Mouse (Mus musculus): Measurements from ENCODE around the gene Olfr209.
"Not testable (repeated sequence)": the region's sequence is repeated elsewhere in the genome, so short reads cannot be mapped to it uniquely, and the experiment has no call there.

Gene Olfr209

GRCm38 (mm10) chr16:59363893-59364292 is at the start of gene Olfr209:
Olfr209 (minus strand) TSS chr16:59363993.
- no peak for DNase-seq (ENCODE audit: low read depth, low spot score)

DNA sequence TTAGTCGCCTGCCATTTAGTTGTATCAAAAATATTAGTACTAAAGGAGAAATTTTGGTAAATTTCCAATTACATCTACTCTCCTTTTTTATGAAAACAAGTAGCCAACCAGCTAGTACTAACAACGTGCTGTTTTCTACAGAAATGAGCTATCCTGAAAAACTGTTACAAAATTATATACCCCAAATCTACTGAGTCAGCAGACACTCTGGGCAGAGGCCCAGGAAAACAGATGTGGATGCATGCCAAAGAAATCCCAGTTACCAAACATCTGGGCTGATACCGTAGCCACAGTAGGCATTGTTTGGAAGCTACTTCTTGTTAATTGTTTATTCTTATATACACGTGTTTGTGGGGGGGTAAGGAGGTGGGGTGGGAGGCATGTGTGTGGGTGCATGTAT is 49.7 kb upstream of the Olfr209 start:
- no peak for DNase-seq (ENCODE audit: low read depth, low spot score)

DNA sequence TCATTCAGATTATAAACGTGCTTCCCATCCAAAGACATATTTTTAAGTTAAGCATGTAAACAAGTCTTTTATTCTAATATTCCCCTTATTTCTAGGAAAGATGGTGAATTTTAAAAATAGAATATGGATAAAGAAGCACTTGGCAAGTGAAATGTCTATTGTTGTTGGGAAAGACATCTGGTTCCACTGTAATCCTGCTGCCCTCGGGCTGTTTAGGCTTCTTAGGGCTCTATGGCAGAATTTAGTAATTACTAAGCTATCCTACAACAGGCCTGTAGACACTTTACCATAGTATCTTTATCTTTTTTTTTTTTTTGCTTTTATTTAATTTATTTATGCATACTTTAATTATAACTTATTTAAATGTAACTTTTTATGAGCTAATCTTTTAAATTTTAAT is 46.0 kb upstream of the Olfr209 start:
- no peak for DNase-seq (ENCODE audit: low read depth, low spot score)

GRCm38 (mm10) chr16:59409341-59409748 is 45.6 kb upstream of the Olfr209 start:
- peak; percentile 36 for DNase-seq (ENCODE audit: low read depth, low spot score)

DNA sequence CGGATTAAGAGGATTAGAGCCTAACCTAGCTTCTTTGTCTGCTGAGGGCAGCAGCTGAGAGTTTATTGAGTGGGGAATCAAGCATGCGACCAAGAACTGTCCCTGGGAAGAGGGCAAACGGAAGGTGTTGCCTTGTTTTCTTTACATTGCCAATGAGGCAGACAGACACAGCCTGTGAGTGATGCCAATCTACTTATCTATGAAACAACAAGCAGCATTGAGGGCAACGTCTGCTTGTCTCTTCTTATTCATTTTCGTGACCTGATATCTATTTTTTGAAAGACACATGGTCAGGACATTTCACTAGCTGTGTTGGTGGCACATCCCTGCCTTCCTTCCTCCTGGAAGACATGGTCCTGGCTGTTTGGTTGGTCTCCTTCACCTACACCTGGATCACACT is 43.2 kb upstream of the Olfr209 start, which contains the start of gene Gabrr3:
Gene Gabrr3, plus strand, starts transcription at position 301 of the 400 bp plus-strand sequence.
- no peak for DNase-seq (ENCODE audit: low read depth, low spot score)

DNA sequence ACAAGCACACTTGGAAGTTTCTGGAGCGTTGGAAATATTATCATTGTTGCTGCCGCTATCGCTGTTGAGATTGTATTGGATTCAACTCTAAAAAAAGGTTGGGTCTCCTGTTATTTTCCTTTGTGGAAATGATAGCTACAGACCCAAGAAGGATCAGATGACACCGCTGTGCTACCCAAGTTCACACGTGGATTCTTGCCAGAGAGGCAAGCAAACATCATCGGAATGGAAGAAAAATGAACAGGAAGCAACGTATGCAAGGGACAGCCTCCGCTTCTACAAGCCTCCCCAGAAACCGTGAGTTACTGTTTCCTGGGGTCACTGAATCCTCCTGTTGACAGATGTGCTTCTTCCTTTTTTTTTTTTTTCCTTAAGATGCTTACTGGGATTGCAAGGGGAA is 41.0 kb upstream of the Olfr209 start:
- DNase-seq (ENCODE audit: low read depth, low spot score) = no peak

DNA sequence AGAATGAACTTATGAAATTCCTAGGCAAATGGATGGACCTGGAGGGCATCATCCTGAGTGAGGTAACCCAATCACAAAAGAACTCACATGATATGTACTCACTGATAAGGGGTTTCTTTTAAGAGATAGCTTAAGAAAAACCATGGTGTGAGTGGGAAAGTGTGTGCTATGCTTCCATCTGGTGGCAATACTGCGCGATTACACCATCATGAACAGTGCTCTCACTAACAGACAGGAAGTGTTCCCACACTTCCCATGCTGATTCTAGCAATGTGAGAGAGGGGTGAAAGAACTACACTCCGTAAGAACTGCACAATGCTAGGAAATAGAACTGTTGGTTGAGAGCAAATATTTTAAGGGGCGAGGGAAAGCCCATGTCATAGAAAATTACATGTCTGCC is 39.9 kb upstream of the Olfr209 start:
- DNase-seq (ENCODE audit: low read depth, low spot score) = peak; percentile 53

DNA sequence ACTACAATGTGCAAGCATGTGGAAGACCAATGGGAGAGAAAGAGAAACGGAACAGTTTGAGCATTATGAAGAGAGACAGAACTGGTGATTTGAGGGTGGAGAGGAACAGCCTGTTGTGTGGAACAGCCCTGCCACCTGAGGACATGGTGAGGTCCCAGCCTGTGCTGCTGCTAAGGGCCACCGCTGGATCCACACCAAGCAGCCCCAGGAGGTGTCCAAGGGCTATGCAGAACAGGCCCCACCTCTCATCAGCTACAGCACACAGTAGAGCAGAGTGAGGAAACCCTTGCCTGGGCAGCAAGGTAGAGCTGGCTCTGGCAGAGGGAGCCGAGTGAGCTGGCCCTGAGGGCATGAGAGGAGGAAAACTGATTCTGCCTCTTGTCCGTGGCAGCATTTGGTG is 38.2 kb upstream of the Olfr209 start:
- DNase-seq (ENCODE audit: low read depth, low spot score) = no peak

DNA sequence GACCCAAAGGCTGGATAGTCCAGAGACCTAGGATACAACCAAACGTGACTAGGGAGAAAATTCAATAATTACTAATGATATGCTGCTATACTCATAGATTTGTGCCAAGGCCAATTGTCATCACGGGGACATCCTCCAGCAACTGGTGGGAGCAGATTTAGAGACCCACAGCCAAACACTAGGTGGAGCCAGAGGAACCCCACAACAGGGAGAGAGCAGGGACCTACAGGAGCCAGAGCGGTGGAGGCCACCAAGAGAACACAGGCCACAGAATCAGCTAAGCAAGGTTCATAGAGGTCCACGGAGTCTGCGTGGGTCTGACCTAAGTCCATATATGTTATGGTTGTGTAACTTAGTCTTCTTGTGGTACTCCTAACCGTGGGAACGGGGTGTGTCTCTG is 37.3 kb upstream of the Olfr209 start:
- no peak for DNase-seq (ENCODE audit: low read depth, low spot score)

- no peak for DNase-seq (ENCODE audit: low read depth, low spot score)
Measured at GRCm38 (mm10) chr16:59393300-59393699, 29.5 kb upstream of the Olfr209 start.

DNA sequence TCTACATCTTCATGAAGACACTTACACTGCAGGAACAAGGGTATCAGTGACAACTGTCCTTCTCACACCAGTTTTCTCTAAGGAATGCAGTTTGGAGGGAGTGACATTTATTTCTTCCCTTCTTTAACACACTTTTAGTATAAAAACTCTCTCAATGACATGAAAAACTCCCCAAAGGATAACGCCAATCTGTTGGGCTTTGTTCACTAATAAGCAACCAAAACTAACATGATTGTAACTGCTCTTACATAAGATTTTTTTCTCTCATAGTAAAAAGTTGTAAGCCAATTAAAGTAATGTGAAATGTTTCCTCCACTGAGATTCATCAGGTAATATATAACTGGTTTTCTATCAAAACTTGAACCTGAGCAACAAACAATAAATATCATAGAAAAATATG is 14.6 kb downstream of the Olfr209 start, which contains the start of gene Olfr206:
Gene Olfr206, minus strand, starts transcription at position 101 of the 400 bp plus-strand sequence.
- DNase-seq (ENCODE audit: low read depth, low spot score) = no peak

DNA sequence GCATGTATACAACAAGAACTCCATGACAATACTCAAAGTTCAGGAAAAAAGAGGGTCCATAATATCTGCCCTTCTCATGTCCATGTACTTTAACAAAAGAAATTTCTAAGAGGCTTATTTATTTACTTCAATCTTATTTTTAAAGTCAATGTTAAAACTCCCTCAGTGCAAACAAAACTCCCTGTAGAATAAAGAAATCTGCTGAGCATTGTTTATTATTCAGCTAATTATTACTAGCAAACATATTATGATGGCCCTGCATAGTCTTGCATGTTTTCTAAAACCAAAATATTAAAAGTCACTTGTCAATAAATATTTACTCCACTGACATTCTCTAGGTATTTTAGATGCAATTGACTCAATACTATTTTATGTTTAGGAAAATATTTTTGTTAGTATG is 32.8 kb downstream of the Olfr209 start, which contains the start of gene Olfr205:
Gene Olfr205, minus strand, starts transcription at position 101 of the 400 bp plus-strand sequence.
- no peak for DNase-seq (ENCODE audit: low read depth, low spot score)

DNA sequence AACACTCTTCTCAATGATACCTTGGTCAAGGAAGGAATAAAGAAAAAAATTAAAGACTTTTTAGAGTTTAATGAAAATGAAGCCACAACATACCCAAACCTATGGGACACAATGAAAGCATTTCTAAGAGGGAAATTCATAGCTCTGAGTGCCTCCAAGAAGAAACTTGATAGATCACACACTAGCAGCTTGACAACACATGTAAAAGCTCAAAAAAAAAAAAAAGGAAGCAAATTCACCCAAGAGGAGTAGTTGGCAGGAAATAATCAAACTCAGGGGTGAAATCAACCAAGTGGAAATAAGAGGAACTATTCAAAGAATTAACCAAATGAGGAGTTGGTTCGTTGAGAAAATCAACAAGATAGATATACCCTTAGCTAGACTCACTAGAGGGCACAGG is 40.5 kb downstream of the Olfr209 start:
- DNase-seq (ENCODE audit: low read depth, low spot score) = not testable (repeated sequence)

- no peak for DNase-seq (ENCODE audit: low read depth, low spot score)
Measured at GRCm38 (mm10) chr16:59318148-59318547, 45.6 kb downstream of the Olfr209 start, which contains the start of gene Olfr204. Olfr204 (minus strand) TSS chr16:59318248.
